Mouse (Mus musculus): ENCODE data around the gene Camta2.

DNA sequence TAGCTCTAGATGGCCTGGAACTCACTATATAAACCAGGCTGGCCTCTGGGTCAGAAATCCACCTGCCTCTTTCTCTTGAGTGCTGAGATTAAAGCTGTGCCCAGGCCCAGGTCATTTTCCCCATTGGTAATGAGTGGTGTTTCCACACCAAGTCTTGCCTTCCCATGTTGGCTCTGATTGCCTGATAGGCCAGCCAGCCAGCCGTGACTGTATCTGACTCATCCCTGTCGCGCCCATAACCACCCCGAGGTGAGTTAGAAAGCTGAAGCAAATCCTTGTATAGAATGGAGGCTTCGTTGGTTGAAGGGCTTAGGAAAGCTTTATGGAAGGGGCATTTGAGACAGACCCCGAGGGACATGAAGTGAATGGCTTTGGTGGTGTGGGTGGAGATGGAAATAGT, 27.9 kb upstream of the Camta2 start:
- TF ChIP-seq POLR2A (IDR thresholded peaks at IDR 0.05; ENCODE audit: low read depth, low read length) (no peak), CTCF (IDR thresholded peaks at IDR 0.05; ENCODE audit: borderline replicate concordance, insufficient read depth, low read length) (no peak)

All from embryonic fibroblast, embryonic 13.5 days (primary cell).